In the genomic region with DNA sequence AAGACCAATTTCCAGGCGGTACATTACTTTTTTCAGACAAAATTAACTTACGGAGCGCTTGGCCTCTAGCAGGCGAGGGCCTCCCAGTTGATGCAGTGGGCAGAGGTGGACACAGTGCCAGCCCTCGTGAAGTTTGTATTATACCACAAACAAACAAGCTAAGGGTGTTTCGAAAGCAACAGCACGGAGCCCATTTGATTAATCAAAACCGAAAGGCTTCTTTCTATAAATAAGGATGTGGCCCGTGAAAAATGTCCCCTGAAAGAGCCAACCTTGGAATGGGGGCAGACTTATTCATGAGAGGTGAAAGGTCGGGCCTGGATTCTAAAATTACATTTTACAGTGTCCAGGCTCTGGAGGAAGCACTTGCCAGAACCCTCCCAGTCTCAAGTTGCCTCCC, we compare ENCODE assay signal across 8 mouse cellular contexts. TPM values are rescaled to one million over a fixed set of nuclear protein-coding genes. Genes with fewer than 3 reads are reported as not detected.
DNase-seq lines count a peak whose midpoint lies in the region; ATAC-seq and TF ChIP-seq lines count a peak whose summit lies in the region.

No protein-coding gene starts in this region.

- peak overlapping the region; percentile 95 for H3K4me2 ChIP-seq in forebrain, embryonic 16.5 days (ENCODE audit: low read length)
- H3K4me2 ChIP-seq in kidney, embryonic 14.5 days (replicated peaks; ENCODE audit: low read depth, low read length), result peak overlapping the region; percentile 99

- no peaks in the 10 kb centered on the region for H3K27me3 ChIP-seq in kidney, adult 2 months (replicated peaks; ENCODE audit: control insufficient read depth, insufficient read depth, low read length)
- no peaks in the 10 kb centered on the region for H3K27me3 ChIP-seq in forebrain, embryonic 16.5 days (replicated peaks; ENCODE audit: control insufficient read depth, insufficient read depth, low read length)
- H3K27me3 ChIP-seq in kidney, embryonic 14.5 days (ENCODE audit: control insufficient read depth, insufficient read depth, low read length), result peaks cover 5% of the 10 kb centered on the region; the same call in 1 of the 2 replicates

- 0 out of 2 replicates have a peak, but pooled peaks cover 2% of the 10 kb centered on the region for H3K4me1 ChIP-seq in kidney, adult 2 months (ENCODE audit: control insufficient read depth, insufficient read depth, low read length)
- H3K4me1 ChIP-seq in forebrain, embryonic 16.5 days (replicated peaks; ENCODE audit: control insufficient read depth, insufficient read depth, low read length), result peaks cover 6% of the 10 kb centered on the region; the same call in 1 of the 2 replicates
- H3K4me1 ChIP-seq in kidney, embryonic 14.5 days (ENCODE audit: control insufficient read depth, insufficient read depth, low read length), result peaks cover 11% of the 10 kb centered on the region

- no peaks in the 10 kb centered on the region for H3K9me3 ChIP-seq in forebrain, embryonic 16.5 days (ENCODE audit: control insufficient read depth, low read length)
- H3K9me3 ChIP-seq in kidney, embryonic 14.5 days (ENCODE audit: control insufficient read depth, low read length), result no peaks in the 10 kb centered on the region

- H3K36me3 ChIP-seq in kidney, adult 2 months (ENCODE audit: control insufficient read depth, insufficient read depth, low read length), result no peaks in the 10 kb centered on the region
- H3K36me3 ChIP-seq in forebrain, embryonic 16.5 days (ENCODE audit: control insufficient read depth, insufficient read depth), result no peaks in the 10 kb centered on the region
- no peaks in the 10 kb centered on the region for H3K36me3 ChIP-seq in kidney, embryonic 14.5 days (ENCODE audit: control insufficient read depth, insufficient read depth, low read length)

- TF ChIP-seq CTCF in kidney, adult 2 months (conservative IDR thresholded peaks at IDR 0.05; ENCODE audit: insufficient read depth, insufficient read length, low read depth, low read length), result no peak

- H3K4me3 ChIP-seq in kidney, adult 2 months (ENCODE audit: insufficient read depth, low read depth, low read length), result peak overlapping the region; percentile 53
- peak overlapping the region; percentile 71 for H3K4me3 ChIP-seq in forebrain, embryonic 16.5 days (replicated peaks; ENCODE audit: low read length)
- peak overlapping the region; percentile 64; the same call in 1 of the 2 replicates for H3K4me3 ChIP-seq in kidney, embryonic 14.5 days (ENCODE audit: low read length)

- peak; percentile 62 for DNase-seq in kidney, adult 2 months
- no peak for DNase-seq in kidney, adult 18-20 months
- DNase-seq in lung, postnatal 36 days, result peak; percentile 78
- DNase-seq in frontal cortex, postnatal 36 days (ENCODE audit: low spot score in 2 of 2), result no peak
- DNase-seq in urinary bladder, adult 2 months (ENCODE audit: low spot score), result no peak
- DNase-seq in retina, embryonic 14.5 days (ENCODE audit: low spot score), result no peak

- peak overlapping the region; percentile 66; the same call in 1 of the 2 replicates for H3K9ac ChIP-seq in forebrain, embryonic 16.5 days (replicated peaks; ENCODE audit: low read depth, low read length)
- H3K9ac ChIP-seq in kidney, embryonic 14.5 days (ENCODE audit: low read depth, low read length), result peak overlapping the region; percentile 64

- ATAC-seq in forebrain, embryonic 16.5 days, result no peak
- no peak for ATAC-seq in kidney, embryonic 14.5 days (ENCODE audit: low FRiP score, low TSS enrichment)

- peak overlapping the region; percentile 81 for H3K27ac ChIP-seq in kidney, adult 2 months (ENCODE audit: insufficient read depth, low read depth, low read length)
- H3K27ac ChIP-seq in forebrain, embryonic 16.5 days (ENCODE audit: low read length), result no peak overlapping the region
- H3K27ac ChIP-seq in kidney, embryonic 14.5 days (ENCODE audit: low read depth, low read length), result peak overlapping the region; percentile 65

- TF ChIP-seq POLR2A in kidney, adult 2 months (IDR thresholded peaks at IDR 0.05; ENCODE audit: low read depth, low read length), result no peak

- 53% methylated on average over 10 of the region's 10 CpGs for WGBS in kidney, adult 2 months
- WGBS in forebrain, embryonic 16.5 days, result 38% methylated on average over 10 of the region's 10 CpGs
- WGBS in kidney, embryonic 14.5 days, result 41% methylated on average over 10 of the region's 10 CpGs

RNA-seq across cellular contexts. Expression of a gene that starts 0.6 kb away (rescaled TPM):
- polyA plus RNA-seq in kidney, adult 2 months (2012; rRNA removed), result 16.0 and 18.8 TPM in 2 replicates
- polyA plus RNA-seq in forebrain, embryonic 16.5 days (2015; fragmentation: Nextera tagmentation; extraction: Ambion mirVana), result 10.8 and 11.1 TPM in 2 replicates
- 10.8 and 18.8 TPM in 2 replicates for polyA plus RNA-seq in kidney, embryonic 14.5 days (2014; fragmentation: Nextera tagmentation; extraction: Ambion mirVana)
- 67.9 and 82.5 TPM in 2 replicates for polyA plus RNA-seq in urinary bladder, adult 2 months (2012; rRNA removed)

RNA-seq across cellular contexts. Expression of a gene that starts 30.1 kb away (rescaled TPM):
- not detected in 2 replicates for polyA plus RNA-seq in kidney, adult 2 months (2012; rRNA removed)
- polyA plus RNA-seq in forebrain, embryonic 16.5 days (2015; fragmentation: Nextera tagmentation; extraction: Ambion mirVana), result not detected in 2 replicates
- polyA plus RNA-seq in kidney, embryonic 14.5 days (2014; fragmentation: Nextera tagmentation; extraction: Ambion mirVana), result not detected in 2 replicates
- polyA plus RNA-seq in urinary bladder, adult 2 months (2012; rRNA removed), result not detected in 2 replicates

RNA-seq across cellular contexts. Expression of a gene that starts 59.6 kb away (rescaled TPM):
- polyA plus RNA-seq in kidney, adult 2 months (2012; rRNA removed), result not detected in 2 replicates
- polyA plus RNA-seq in forebrain, embryonic 16.5 days (2015; fragmentation: Nextera tagmentation; extraction: Ambion mirVana), result not detected in 2 replicates
- not detected in 2 replicates for polyA plus RNA-seq in kidney, embryonic 14.5 days (2014; fragmentation: Nextera tagmentation; extraction: Ambion mirVana)
- not detected in 2 replicates for polyA plus RNA-seq in urinary bladder, adult 2 months (2012; rRNA removed)

Comparison
In these comparisons a context has a peak if more than half of its experiments do, and no peak if none do; other contexts are left out.
1. DNase-seq: peak in kidney, adult 2 months (single experiment) and lung, postnatal 36 days (single experiment); none in kidney, adult 18-20 months (single experiment), frontal cortex, postnatal 36 days (0 of 2), urinary bladder, adult 2 months (single experiment) and retina, embryonic 14.5 days (single experiment).
2. Peak in every context shown above with its lines, with median percentiles within 50 percentile points of each other: H3K4me3 ChIP-seq.